Mouse (Mus musculus) embryo, embryonic 10 days (tissue): Measurements from ENCODE around the gene Pfdn4.
"Not testable (repeated sequence)": the region's sequence is repeated elsewhere in the genome, so short reads cannot be mapped to it uniquely, and the experiment has no call there.

Source experiments
- DNase-seq: peaks from one replicate; pipeline ENCODE4 v3.0.0-alpha.2; 2015; ENCODE audit warnings: low spot score

Gene Pfdn4

DNA sequence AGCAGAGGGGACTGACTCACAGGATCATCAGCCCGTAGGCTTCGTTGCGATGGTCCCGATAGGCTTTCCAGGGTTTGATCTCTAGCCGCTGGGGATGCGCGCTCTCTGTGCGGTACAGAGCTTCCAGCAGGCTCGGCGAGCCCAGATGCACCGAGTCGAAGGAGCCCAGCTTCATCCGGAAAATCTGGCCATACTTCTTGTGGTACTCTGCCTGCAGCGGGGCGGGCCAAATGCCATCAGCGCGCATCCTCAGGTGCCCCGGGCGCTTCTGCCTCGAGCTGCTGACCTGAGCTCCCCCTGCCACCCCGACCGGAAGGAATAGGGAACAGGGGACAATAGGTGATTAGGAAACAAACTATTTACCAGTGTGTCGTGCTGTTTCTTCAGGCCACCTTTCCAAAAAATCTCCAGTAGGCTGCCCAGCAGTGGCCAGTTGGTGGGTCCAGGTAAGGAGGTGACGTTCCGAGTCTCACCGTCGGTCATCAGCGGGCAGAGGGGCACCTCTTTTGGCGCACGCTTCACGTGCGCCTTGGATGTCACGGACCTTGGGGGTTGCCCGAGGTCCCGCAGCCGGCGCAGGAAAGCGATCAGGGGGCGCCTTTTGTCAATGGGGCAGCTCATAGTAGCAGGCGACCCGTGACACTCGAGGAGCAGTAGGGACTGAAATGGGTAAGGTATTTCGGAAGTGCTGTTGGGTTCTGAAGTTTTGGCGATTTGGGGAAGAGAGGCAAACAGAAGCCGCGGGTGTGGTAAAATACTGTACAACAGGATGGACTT is at the start of gene Pfdn4:
Pfdn4 (plus strand) TSS at position 275 of the 777 bp plus-strand sequence.
- peak; percentile 69 for DNase-seq

- DNase-seq = no peak
Measured at GRCm38 (mm10) chr2:170446843-170447383, 49.3 kb upstream of the Pfdn4 start.

GRCm38 (mm10) chr2:170447651-170448050 is 48.6 kb upstream of the Pfdn4 start:
- DNase-seq = no peak

DNA sequence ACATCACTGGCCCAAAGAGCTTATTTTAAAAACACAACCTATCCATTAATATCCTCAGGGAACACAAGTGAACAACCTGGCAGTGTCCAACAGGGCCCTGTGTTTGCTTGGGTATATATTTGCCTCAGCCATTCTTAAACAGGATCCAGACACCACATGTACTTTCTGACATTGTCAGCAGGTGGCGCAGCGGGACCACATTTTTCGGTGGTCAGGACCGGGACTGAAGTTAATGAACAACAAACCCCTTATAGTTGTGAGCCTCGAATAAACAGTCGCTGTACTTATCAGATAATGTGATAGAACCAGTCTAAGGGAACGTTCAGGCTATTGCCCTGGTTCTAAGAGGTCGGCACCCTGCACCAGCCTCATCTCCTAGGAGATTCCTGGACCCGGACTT is 45.3 kb upstream of the Pfdn4 start:
- peak; percentile 92 for DNase-seq

DNA sequence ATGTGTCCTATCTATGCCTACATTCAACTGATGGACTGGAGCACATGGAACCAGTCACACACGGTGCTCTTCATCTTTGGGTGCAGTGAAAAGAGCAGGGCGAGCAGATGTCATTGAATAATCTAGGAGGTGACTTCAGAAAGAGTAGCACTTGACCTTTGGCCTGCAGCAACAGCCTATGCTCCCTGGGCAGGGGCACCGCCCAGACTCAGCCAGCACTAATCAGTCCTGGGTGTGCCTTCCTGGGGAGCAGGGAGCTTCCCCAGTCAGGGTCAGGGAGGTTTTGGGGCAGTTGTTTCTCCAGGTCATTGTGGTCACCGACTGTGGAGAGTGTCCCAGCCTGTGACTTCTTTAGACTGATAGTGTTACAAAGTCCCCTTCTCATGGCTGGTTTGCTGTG is 42.4 kb upstream of the Pfdn4 start:
- DNase-seq = not testable (repeated sequence)

DNA sequence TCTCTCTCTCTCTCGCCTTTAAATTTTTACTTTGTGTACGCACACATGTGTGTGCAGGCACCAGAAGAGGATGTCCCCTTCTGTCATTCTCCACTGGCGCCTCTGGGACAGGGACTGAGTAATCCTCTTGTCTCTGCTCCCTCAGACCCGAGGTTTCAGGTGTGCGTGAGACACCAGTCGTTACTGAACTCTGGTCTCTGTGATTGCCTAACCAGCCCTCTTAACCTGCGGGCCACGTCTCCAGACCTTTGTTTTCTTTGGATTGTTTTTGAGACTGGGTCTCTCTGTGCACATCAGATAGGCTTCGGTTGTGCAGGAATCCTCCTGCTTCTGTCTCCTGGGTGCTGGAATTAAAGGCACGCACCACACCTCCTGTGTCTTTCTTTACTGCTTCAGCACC is 37.0 kb upstream of the Pfdn4 start:
- no peak for DNase-seq

- peak; percentile 86 for DNase-seq
Measured at GRCm38 (mm10) chr2:170459805-170460204, 36.4 kb upstream of the Pfdn4 start.

DNA sequence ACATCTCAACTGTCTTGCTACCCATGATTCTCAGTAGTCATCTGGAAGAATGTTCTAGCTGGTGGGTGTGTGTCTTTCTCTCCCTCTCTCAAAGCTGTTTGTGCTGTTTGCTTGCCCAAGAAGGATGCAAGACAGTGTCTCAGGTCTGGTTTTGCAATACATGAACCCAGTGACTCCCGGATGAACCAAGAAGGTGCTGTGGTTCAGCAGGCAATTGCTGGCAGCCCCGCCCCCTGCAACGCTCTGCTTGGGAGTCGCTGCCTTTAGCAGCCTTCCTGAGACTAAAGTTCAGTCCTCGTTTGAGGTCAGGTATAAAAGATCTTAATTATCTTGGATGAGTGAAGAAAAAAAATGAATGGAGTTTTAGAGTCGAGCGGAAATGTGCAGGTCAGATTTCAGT is 34.6 kb upstream of the Pfdn4 start:
- no peak for DNase-seq

DNA sequence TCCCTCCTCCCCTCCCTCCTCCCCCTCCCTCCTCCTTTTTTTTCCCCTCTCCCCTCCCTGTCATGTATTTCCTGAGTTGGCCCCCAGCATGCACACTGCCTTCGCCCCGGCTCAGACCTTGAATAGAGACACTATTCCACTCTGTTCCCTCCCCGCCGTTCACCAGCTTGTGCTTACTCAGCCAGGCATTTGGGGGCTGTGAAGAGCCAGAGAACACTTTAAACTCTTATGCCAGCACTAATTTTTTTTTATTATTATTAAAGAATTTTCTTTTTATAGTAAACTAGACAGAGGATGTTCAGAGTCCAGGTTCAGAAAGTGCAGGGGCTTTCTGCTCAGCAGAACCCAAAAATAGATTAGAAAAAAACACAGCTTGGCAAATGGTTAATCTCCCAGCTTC is 31.4 kb upstream of the Pfdn4 start:
- DNase-seq = no peak

GRCm38 (mm10) chr2:170468009-170468408 is 28.2 kb upstream of the Pfdn4 start:
- no peak for DNase-seq

DNA sequence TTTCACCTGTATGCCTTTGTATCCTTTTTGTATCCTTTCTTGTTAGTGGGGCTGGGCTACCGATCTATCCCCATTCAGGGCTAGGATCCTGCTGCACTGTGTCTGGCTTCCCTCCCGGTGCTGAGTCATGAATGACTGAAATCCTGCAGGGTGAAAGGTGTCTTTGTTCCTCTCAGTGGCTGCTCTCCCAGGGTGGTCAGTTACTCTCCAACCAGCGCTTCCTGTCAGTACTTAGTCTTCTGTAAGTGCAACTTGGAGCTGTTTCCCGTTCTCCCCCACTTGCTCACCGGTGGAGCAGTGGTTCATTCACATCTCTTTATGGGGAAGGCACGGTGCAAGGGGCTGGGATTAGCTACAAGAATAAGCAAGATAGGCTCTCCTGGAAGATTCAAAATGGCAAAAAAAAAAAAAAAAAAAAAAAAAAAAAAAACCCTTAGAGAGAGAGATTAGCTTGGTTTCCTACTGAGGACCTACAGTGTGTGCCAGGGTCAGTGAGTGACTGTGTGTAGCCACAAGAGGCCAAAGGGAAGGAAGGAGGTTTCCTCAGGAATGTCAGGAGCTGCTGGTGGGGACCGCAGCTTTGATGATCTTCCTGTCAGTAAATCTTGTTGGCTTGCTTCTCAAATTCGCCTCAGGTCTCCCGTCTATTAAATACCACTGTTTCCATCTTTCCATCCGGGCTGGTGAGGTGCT is 26.5 kb upstream of the Pfdn4 start:
- peak; percentile 60 for DNase-seq

GRCm38 (mm10) chr2:170470591-170470990 is 25.6 kb upstream of the Pfdn4 start:
- no peak for DNase-seq

DNA sequence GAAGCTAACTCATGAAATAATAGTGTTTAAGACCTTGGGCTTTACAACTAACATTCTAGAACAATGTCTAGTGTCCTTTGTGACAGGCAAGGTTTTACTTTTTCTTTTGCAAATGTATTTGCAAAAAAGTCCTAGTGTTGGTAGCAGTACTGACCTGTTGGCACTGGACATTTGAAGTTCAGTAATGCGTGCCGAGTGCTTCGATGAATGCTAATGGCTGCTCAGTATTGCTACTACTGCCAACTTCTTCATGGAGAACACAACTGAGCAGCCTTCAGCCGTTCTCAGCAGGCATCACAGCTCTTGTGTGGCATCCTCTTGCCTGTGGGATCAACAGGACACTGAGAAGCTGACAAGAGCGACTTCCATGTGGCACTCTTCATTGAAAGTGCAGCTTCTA is 22.1 kb upstream of the Pfdn4 start:
- no peak for DNase-seq

DNA sequence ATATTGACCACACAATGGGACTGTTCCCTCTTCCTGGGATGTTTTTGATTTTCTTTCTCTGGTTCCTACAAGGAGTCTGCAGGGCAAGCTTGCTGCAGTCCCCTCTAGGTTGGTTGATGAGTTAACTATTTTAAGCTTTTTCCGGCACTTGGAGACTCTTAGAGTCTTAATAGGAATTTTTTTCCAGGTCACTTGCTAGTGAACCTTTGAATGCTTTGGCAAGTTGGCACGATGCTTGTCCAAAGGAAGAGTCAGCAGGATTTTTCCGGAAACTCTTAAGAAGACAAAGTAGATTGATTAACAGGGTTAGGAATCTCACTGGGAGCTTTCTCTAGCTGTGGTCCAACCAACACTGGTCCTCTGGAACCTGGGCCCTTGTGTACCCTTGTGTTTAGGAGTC is 21.1 kb upstream of the Pfdn4 start:
- DNase-seq = no peak

DNA sequence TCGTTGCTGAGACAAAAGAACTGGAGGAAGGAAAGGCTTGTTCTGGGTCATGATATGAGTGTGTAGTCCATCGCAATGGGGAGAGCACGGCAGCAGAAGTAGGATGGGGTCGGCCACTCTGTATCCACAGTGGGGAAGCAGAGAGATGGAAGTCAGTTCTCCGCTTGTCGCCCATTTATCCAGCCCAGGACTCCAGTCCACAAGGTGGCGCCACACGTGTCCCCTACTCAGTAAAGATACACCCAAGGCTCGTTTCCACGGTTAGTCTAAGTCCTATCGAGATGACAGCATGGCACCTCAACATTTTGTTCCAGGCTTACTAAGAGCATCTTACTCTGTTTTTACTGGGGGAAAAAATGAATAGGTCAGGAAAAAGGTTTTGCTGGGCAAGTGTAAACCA is 20.0 kb upstream of the Pfdn4 start:
- no peak for DNase-seq

DNA sequence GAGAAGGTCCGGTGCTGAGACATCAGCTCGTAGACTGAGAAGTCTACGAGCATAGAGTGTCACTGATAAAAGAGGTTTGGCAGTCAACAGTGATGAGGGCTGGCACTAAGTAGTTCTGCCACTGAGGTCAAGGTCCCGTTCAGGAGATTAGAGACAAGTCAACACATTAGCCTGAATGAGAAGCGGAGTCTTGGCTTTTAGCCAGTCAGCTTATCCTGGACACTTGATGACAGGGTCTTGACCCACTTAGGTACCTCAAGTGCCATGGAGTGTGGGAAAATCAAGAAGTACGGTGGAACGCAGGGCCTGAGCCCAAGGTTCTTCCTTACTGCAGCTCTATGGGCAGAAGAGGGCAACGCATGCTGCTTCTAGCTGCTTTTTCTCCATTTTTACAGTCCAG is 19.6 kb upstream of the Pfdn4 start:
- DNase-seq = no peak

- DNase-seq = no peak
Measured at GRCm38 (mm10) chr2:170482019-170482540, 14.1 kb upstream of the Pfdn4 start.

DNA sequence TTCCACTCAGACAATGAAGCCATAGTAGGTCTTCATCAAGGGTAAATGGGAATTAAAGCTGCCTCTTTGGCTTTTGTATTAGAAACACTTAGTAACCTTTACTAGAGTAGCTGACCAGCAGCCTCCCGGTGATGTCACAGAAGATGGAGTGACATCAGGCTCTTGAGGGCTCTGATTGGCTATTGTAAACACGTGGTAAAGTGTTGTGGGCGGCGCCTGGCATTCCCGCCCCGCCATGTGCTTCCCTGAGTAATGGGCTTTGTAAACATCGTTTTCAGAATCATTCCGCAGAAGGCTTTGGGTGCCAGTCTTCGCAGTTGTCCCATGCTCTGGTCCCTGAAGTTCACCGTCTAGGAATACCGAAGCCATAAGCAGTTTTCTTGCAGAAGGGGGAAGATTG is 12.3 kb upstream of the Pfdn4 start:
- no peak for DNase-seq

DNA sequence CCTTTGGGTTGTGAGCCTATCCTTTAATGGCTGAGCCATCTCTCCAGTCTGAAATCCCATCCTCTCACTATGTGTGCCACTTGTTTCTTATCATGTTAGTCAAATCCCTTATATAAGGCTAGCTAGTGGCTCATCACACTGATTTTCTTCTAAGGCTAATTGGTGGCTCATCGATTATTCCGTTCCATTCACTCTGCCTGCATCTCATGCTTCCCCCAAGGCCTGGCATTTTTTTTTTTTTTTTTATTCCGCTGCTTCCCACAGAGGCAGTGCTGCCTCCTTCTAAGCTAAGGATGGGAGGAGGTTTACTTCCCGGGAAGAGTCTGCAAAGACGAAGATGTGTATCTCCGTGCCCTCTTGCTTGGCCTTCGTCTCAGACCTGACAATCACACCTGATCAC is 9.0 kb upstream of the Pfdn4 start:
- DNase-seq = no peak

- peak; percentile 50 for DNase-seq
Measured at GRCm38 (mm10) chr2:170487890-170488502, 8.2 kb upstream of the Pfdn4 start.

- DNase-seq = peak; percentile 28
Measured at GRCm38 (mm10) chr2:170494784-170495710, 1.2 kb upstream of the Pfdn4 start.
